Mouse (Mus musculus): ENCODE data around the gene Rhoc.
"Not testable (repeated sequence)": the region's sequence is repeated elsewhere in the genome, so short reads cannot be mapped to it uniquely, and the experiment has no call there.

The Rhoc gene

GRCm38 (mm10) chr3:104788561-104789311 is 561 bp downstream of the Rhoc start:
- DNase-seq: peak; percentile 34

GRCm38 (mm10) chr3:104789312-104789605 is 1.1 kb downstream of the Rhoc start:
- no peak for DNase-seq

GRCm38 (mm10) chr3:104789822-104790221 is 1.6 kb downstream of the Rhoc start:
- no peak for DNase-seq

GRCm38 (mm10) chr3:104790401-104790937 is 2.3 kb downstream of the Rhoc start:
- DNase-seq: no peak

GRCm38 (mm10) chr3:104791017-104791416 is 2.8 kb downstream of the Rhoc start:
- DNase-seq: no peak

GRCm38 (mm10) chr3:104791671-104792070 is 3.5 kb downstream of the Rhoc start:
- no peak for DNase-seq

- DNase-seq: no peak
Measured at GRCm38 (mm10) chr3:104792360-104793270, 4.4 kb downstream of the Rhoc start.

- no peak for DNase-seq
Measured at GRCm38 (mm10) chr3:104793871-104794828, 6.0 kb downstream of the Rhoc start.

GRCm38 (mm10) chr3:104794953-104795470 is 6.8 kb downstream of the Rhoc start:
- DNase-seq: no peak

- DNase-seq: no peak
Measured at GRCm38 (mm10) chr3:104795661-104796340, 7.6 kb downstream of the Rhoc start.

- DNase-seq: no peak
Measured at GRCm38 (mm10) chr3:104796430-104797082, 8.4 kb downstream of the Rhoc start.

- no peak for DNase-seq
Measured at GRCm38 (mm10) chr3:104800681-104801080, 12.5 kb downstream of the Rhoc start.

GRCm38 (mm10) chr3:104801481-104801880 is 13.3 kb downstream of the Rhoc start:
- no peak for DNase-seq

GRCm38 (mm10) chr3:104804312-104804711 is 16.1 kb downstream of the Rhoc start:
- no peak for DNase-seq

- no peak for DNase-seq
Measured at GRCm38 (mm10) chr3:104805539-104805938, 17.4 kb downstream of the Rhoc start.

GRCm38 (mm10) chr3:104811752-104812151 is 23.6 kb downstream of the Rhoc start:
- DNase-seq: no peak

GRCm38 (mm10) chr3:104812254-104812653 is 24.1 kb downstream of the Rhoc start:
- no peak for DNase-seq

- not testable (repeated sequence) for DNase-seq
Measured at GRCm38 (mm10) chr3:104813227-104813626, 25.1 kb downstream of the Rhoc start.

GRCm38 (mm10) chr3:104814746-104815145 is 26.6 kb downstream of the Rhoc start:
- no peak for DNase-seq

GRCm38 (mm10) chr3:104815346-104815745 is 27.2 kb downstream of the Rhoc start:
- no peak for DNase-seq

- DNase-seq: no peak
Measured at GRCm38 (mm10) chr3:104816130-104816529, 28.0 kb downstream of the Rhoc start.

All from cerebellum, adult 8-10 months (tissue).